Mouse (Mus musculus) inflammation-experienced regulatory T-cells, adult 6 months (primary cell): ENCODE measurements around the gene Mboat2. TPM values are rescaled to one million over a fixed set of nuclear protein-coding genes. Genes with fewer than 3 reads are reported as not detected.

ENCODE experiments used
- ATAC-seq: one replicate; pipeline ENCODE4 v1.8.0; 2017
- polyA plus RNA-seq, 3 experiments: library from polyadenylated mRNA; unstranded; fragments of 100-300 nt; shearing (Covaris generic); gene quantifications; one replicate each; pipeline ENCODE4 v1.2.1; 2017

Mboat2 gene
- polyA plus RNA-seq, 3 experiments from 2014 or later = not detected

DNA sequence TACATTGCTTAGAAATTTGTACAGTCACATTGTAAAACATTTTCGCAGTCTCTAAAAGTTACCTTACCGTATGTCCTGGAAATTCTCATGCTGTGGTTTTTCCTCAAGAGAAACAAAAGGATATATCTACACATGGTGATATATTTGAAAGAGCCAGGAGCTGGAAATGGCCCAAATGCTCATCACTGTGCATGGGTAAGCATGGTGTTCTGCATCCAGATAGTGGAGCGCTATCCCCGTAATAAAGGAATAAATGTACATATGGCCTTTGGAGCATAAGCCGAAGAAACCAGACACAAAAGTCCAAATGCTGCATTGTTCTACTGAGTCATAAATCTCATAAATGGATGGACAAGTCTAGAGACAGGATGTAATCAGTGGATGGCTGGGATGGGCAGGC lies 72.1 kb downstream of the Mboat2 start:
- no peak for ATAC-seq

DNA sequence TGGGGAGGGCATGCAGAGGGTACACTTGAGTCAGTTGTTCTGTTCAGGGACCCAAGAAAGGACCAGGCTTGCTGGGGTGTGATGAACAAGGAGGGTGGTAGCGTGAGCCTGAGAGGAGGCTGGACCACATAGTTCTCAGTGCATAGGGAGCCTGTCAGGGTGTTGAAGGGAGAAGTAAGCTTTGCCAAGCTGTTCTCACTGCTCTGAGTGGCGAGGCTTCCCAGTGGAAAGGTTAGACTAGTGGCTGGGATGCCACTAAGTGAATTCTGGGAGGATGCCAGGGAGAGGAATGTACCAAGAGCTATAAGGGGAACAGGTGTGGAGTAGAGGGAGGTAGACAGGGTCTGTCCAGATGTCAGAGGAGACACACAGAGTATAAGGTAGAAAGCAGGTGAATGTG lies 77.2 kb downstream of the Mboat2 start:
- no peak for ATAC-seq

DNA sequence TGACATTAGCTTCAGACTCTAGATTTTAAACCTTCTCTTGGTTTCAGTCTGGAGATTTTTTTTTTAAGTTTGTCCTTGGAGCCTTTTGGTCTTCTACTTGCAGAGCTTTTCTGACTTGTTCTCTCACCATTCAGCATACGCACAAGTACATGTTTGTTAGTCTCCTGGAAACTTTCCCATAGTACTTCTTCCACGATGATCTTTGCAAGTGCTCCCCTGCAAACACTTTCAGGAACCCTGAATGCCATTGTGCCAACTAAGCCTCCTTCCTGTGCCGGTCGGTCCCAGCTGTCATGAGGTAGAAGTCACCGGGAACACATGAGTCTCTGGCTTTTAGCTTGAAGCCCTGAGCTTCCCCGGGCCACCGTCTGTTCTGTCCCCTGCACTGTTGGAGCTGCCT lies 79.0 kb downstream of the Mboat2 start:
- ATAC-seq = no peak

DNA sequence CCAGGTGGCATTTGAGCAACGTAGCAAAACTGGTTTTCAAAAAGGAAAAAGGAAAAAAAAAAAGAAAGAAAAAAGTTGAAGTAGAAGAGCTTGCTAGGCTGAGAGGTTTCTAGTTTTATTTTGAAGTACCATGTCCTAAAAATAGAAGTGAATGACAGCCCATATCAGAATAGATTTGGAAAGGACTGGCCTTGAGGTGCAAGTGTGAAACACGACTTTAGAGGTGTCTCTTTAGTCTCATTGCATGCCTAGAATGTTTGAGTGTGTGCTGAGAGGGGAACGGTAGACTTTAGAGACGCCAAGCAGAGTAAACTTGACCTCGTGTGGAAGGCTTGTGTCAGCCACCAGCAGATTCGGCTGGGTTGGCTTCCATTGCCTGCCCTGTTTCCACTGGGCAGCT lies 81.5 kb downstream of the Mboat2 start:
- ATAC-seq = no peak

DNA sequence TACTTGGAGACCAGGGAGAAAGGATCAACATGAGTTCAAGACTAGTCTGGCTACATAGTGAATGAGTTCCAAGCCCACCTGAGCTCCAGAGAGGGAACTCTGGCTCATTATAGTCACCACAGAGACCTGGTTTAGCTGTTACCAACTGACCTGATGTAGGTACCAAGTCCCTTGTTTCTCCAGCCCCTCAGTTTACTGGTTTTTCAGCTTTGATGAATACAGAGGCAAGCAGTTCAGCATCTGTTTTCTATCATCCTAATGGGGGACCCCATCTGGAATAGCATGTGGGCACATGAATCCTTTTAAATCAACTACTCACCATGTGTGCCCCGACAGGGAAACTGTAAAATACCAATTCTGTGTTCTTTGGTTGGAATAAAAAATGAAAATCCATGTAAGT lies 82.2 kb downstream of the Mboat2 start:
- ATAC-seq = no peak

DNA sequence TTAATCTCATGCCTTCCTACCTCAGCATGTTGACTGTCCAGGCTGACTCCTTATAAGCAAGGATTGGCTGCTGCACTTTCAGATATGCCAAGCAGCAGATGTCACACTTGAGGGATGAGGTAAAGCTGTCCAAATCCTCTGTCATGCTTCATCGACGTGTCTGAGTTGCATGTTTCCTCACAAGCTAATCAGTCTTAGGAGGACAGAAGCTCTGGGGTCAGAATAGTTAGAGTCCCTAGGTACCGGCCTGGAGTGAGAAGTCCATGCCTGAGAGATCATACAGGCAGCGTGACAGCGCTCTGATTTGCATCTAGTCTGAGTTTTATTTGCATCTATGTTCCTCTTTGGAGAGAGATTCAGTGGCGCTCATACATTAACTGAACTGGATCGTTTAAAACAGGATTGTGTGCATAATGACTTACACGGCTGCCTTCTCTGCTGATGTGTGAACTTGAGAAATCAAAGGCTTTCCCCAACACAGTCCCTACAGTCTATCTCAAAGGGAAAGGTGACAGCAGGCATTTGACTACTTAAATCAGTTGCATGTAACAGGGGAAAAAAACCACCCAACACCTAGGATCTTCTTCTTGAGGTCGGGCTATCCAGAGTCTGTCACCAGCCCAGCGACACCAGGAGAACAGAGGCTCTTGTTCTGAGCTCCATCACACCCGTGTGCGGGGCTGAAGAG lies 88.0 kb downstream of the Mboat2 start:
- no peak for ATAC-seq

DNA sequence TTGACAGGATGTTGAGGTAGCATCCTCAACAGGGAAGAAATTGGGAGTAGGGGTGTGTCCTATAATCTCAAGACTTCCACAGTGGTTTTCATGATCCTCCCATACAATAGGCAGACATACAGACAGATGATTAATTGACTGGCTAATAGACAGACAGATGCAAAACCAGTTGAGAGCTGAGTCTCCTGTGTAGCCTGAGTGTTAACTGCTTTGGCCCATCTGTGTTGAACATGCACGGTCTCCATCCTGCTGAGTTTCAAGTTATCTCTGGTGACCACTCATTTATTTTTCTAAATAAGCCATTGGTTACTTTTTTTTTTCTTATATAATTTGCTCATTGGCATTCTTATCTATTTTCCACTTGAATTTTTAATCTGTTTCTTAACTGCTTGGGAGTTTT lies 90.2 kb downstream of the Mboat2 start:
- no peak for ATAC-seq

DNA sequence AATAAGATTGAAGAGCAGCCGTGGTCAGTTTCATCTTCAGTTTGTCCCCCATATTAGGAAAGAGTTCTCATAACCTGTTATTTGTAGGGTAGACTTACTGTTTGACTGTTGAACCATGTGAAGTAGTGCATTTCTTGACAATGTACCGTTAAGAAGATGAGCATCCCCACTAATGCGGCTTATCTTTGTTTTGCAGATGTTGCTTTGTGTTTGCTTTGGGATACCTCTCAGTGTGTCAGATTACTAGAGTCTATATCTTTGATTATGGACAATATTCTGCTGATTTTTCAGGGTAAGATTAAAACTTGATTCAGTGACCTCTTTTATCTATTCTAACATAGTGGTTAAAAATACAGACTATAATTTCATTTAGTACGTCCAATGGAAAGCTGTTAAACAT lies 93.3 kb downstream of the Mboat2 start:
- ATAC-seq = no peak

DNA sequence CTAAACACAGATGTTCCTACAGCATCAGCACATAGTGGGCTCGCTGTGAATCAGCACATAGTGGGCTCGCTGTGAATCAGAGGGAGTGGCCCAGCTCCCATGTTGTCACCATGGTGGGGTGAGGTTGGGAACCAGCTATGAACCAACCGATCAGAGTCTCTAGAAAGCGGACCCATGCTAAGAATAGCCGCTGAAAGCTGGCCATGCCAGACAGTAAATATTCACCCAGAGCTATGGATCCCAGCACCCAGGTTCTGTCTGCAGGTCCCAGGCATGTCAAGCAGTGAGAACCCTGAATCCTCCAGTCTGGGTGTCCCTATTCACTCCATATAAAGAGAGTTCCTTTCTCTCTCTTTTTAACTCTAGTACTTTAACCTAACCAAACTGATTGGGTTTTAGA lies 94.6 kb downstream of the Mboat2 start:
- no peak for ATAC-seq

DNA sequence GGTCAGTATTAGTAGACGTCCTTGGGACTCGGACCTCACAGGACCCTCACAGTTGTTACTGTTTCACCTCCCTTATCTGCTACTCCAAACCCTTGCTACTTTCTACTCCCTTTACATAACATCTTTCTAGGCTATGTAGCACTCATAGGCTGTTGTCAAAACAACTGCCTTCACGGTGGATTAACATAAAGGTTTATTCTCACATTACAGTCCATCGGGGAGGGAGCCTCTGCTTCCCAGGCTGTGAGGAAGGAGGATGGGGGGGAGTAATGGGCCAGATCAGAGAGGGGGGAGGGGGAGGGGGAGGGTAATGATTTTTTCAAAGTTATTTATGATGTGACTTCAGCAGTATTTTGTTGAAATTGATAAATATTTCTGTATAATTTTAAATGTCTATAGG lies 95.0 kb downstream of the Mboat2 start:
- ATAC-seq = no peak

DNA sequence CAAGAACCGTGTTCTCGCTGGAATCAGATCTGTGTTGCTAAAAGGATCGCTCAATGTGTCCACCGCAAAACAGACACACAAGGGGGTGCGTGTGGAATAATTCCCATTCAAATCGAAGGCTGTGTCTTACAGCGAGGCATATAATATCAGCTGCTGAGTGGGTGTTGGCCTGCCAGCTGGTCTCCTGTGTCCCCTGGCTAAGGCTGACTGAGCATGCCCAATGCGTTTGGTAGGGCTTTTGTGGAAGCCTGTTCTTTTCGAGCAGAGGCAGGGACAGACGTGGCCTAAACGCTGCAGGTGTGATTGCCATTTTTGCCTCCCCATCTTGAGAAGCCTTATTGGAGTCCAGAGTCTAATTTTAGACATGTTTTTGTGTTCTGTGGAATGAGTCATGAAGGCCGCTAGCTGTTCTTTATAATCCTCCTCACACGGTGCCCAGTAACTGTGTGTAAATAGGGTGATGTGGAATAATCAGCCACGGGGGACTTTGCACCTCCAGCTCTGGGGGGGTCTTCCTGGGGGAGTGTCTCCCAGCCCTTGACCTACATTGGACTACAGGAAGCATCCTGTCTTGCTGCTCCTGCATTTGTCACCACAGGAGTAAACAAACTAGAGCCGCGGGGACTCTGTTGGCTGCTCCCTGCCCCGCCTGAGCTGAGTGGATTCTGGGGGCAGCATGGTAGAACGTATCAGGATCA lies 97.5 kb downstream of the Mboat2 start:
- ATAC-seq = no peak

DNA sequence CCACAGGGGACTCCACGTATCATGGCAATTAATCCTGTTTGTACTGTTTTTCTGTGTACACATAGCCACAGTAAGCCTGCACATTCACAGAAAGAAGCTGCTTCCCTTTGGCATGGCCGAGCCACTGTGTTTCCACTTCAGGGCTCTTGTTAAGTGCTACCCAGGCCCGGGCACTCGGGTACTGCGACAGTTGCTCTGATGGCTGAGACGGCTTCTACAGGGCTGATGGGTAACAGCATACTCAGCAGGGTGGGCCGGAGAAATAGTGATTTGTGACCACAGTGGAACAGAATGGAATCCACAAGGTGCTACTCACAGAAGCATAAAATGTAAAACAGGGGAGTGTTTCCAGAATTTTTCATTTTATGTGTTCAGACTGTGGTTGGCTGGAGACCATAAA lies 98.4 kb downstream of the Mboat2 start:
- no peak for ATAC-seq

DNA sequence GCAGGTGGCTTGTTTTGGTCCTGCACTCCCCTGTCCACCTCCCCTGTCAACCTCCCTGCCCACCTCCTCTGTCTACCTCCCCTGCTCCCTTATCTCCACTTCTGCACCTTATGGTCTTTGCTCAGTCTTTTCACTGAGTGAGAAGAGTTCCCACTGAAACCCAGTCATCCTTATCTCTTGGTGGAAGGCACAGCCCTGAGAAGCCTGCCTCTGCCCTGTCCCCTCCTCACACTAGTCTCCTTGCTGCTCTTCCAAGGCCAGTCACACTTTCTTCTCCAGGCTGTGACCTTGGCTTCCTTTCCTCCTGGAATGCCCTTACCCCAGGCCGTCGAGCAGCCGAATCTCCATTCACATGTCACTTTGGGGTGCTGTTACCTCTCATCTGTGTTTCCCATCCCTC lies 100.1 kb downstream of the Mboat2 start:
- ATAC-seq = no peak

DNA sequence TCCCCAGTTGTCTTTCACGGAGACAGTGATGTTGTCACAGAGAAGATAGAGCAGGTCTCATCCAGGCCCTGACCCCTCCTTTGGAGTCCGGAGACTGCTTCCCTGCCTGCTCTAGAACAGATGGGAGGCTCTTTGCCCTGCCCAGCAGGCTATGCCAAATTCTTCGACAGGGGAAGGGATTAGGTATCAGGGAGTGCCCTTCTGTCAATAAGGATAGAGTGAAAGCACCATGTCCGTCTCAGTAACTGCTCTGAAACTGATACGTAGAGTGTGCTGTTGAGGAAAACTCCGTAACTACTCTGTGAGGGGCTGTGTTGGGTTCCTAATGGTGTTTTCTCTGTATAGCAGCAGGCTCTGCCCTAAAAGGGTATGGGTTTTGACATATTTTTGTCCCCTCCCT lies 101.4 kb downstream of the Mboat2 start:
- ATAC-seq = no peak

DNA sequence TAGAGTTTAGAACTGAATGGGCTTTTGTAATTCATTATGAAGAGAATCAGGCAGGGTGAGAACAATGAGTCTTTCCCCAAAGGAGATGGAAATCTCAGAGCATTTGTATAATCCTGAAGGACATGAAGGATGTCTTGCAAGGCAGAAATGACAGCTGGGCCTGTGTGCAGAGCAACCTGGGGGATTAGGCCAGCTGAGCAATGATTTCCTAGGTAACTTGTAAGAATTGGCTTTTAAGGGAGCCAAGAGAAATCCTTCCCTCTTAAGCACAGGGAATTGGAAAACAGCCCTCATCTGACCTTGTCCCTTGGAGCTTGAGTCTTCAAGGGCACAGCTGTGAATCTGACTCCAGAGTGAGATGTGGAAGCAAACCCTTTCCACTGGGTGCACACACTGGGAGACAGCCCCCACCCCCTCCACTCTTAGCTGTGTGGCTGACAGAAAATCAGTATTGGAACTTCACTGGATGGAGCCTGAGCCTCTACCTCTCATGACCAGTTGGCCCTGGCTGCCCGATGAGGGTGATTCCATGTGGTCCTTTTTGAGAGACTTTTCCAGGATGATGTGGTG lies 102.6 kb downstream of the Mboat2 start:
- no peak for ATAC-seq

DNA sequence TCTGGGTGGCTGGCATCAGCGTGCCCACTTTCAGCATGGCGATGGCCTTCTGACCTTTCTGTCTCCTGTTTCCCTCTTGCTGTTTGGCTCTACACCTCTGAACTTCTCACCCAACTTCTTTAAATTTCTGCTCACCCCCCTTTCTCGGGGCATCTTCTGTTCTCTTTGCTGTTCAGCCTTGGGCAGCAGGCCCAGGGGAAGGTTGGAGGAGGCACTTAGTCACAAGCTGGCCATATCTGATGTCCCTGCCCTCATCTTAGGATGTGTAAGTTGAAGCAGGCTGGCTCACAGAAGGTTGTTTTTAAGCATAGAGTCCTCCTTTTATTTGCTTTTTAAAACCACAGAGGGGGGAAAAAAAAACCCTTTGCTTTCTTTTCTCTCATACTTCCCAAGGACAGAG lies 103.3 kb downstream of the Mboat2 start:
- no peak for ATAC-seq

DNA sequence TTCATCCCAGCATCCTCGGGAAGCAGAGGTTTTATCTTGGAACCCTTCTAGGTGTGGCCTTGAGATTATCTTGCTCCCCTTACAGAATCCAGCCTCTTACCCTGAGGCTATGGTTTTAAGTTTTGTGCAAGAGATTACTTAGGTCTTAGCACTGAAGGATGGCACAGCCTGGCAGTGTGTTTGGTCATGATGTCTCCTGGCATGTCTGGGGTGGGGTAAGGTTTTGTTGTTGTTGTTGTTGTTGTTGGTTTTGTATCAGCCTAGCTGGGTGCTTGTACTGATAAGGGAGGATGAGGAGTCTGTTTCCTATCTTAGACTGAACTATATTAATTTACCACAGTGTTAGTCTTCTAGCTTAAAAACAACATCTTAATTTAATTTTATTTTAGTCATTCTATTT lies 105.6 kb downstream of the Mboat2 start:
- ATAC-seq = no peak

DNA sequence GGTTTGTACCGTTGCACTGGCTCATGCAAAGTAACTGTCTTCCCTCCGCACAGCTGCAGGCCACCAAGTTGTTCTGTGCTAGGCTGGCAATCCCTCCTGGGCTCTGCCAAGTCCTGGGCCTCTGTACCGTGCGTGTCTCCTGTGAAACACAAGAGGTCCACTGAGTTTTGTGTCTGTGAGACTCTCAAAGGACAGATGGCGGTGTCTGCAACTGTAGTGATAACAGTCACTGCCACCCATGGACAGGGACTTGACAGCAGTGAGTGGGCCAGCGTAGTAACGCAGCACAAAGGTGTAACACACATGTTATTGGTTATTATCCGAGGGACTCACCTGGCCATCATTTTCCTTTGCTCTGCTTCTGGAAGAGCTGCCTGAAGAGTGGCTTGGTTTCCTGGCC lies 108.7 kb downstream of the Mboat2 start:
- no peak for ATAC-seq

DNA sequence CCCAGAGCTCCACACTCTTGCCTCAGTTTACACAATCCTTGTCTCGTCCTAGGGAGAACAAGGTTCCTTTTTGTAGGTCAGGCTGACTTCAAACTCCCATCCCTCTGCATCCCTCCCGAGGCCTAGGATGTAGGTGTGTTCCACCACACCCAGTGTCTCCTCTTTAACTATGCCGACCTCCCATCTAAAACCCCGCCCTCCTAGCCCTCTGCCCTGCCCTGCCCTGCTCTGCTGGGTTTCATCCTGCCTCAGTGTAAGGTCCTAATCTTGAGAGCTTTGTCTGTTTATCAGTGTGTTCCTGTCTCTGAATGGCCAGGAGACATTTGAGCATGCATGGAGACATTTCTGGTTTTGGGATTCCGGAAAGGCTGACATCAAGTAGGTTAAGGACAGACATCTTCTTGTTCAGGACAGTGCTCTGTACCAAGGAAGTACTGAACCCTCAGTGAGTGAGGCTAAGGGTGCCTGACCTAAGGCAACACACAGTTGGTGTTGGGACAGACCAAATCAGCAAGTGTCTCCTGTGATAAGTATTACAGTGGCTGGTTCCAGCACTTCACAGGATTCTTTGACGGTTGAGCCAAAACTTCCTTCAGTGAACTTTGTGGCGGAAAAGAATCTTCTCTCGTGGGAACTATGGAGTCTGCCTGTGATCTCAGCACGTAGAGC lies 112.1 kb downstream of the Mboat2 start:
- no peak for ATAC-seq

DNA sequence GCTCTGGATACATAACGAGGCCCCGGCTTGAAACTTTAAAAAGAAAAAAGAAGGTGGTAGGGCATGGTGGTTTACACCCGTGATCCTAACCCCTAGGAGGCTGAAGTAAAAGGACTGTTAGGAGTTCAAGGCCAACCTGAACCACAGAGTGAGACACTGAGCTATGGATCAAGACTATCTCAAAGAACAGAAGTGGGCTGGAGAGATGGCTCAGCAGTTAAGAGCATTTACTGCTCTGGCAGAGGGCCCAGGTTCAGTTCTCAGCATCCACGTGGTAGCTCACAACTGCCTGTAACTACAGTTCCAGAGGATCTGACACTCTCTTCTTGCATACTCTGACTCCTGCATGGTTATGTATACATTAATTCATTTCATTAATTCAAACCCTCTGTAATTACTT lies 112.7 kb downstream of the Mboat2 start:
- no peak for ATAC-seq

DNA sequence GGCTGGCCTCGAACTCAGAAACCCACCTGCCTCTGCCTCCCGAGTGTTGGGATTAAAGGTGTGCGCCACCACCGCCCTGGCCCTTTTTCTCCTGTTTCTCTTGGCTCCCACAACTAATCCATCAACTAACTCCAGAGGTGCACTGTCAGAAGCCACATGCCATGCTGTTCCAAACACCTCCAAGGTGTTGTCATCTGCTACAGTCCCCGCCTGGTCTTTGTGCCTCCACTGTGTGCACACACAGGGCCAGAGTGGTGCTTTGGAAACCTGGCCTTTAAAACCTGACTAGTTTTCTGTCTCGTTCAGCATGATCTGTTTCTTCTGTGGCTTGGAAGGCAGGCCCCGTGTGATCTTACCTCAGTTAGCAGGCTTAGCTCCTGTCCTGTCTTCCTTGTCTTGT lies 113.9 kb downstream of the Mboat2 start:
- no peak for ATAC-seq

DNA sequence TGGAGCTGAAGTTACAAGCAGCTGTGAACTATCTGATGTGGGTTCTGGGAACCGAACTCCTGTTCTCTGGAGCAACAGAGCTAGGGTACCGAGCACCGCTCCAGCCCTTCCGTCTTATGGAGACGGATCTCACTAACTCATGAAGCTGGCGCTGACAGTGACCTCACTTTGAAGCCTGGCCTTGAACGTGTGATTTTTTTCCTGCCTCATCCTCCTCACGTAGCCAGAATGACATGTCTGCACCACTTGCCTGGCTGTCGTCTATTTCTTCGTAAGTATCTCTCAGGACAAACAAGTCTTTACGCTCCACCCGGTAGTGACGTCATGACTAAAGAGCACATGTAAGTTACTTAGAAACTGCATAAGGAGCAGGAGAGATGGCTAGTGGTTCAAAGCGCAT lies 116.4 kb downstream of the Mboat2 start:
- ATAC-seq = no peak

DNA sequence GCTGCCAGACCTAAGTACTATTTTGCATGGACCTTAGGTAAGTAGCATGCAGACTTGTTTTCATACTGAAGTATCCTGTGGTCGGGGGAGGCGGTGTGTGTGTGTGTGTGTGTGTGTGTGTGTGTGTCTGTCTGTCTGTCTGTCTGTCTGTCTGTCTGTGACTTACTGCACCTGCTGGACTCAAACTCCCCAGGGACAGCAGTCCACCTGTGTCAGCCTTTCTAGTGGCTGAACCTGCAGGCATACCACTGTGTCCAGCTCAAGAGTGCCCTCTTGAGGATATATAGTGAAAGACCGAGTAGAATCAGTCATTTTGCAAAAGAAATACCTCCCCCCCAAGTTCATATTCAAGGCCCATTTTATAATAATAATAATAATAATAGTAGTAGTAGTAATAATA lies 117.7 kb downstream of the Mboat2 start:
- ATAC-seq = no peak
